Mouse (Mus musculus): Measurements from ENCODE around the gene Auts2. TPM values are rescaled to one million over a fixed set of nuclear protein-coding genes. Genes with fewer than 3 reads are reported as not detected.

Gene Auts2
- polyA plus RNA-seq, 1 experiment: 0.55 TPM

DNA sequence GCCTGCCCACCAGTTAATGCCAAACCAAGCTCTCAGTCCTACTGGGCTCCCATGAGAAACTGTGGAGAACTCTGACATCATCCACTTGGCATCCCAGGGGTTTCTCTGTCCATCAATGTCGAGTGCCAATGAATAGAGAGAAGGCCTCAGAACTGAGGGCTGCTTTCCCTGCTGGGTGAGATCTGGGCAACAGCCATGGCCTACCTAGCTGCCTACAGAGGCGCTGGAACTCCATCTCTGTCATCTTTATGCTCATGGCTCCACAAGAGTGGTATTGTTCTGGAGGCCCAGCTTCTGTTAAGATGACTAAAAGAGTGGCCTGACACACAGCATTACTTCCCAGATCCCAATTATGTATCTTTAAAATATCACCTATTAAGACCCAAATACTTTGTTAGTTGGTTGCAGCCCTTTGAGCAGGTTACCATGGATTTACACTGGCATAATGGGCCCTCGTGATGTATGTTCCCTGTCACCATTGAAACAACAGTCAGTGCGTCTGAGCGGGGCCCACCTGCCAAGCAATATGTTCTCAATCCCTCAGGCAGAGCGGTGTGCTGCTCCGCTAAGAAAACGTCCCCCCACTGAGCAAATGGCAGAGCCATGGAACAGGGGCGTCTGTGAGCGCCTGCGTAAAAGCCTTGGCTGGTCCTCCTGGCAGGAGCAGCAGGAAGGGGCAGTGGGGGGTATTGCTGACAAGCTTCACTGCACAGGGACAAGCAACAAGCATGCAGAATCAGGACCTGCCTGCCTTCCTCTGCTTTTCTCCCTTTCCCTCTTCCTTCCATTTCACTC, 718.8 kb downstream of the Auts2 start:
- Histone ChIP-seq H3K4me1 (ENCODE audit: control insufficient read depth, insufficient read depth, low read length) (peaks cover 5% of the 10 kb centered on the region), H3K27ac (ENCODE audit: insufficient read depth, low read depth, low read length) (no peak overlapping the region), H3K4me3 (ENCODE audit: insufficient read depth, low read length) (no peak overlapping the region)
- no peak for TF ChIP-seq POLR2A (IDR thresholded peaks at IDR 0.05; ENCODE audit: borderline replicate concordance, low read depth, low read length)
- TF ChIP-seq CTCF (IDR thresholded peaks at IDR 0.05; ENCODE audit: low read depth, low read length): no peak

DNA sequence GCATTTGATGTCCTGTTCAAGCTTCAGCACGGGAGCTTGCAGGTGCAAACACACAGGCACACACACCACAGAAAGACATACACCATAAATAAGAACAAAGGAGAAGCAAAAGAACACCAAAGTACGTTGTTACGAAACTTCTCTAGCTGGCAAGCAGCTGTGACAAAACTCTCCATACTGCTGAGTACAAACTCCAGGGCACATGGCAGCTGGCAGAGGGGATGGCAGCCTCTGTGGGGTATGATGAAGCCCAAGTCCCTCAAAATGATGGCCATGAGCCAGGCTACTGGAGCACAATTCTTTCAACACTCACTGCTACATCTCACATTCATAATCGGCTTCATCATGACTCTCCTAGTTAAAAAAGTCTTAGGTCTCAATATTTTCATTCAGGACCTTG, 721.7 kb downstream of the Auts2 start:
- no peak overlapping the region for H3K27ac ChIP-seq (ENCODE audit: insufficient read depth, low read depth, low read length)
- no peak overlapping the region for H3K4me3 ChIP-seq (ENCODE audit: insufficient read depth, low read length)
- TF ChIP-seq CTCF (IDR thresholded peaks at IDR 0.05; ENCODE audit: low read depth, low read length) (no peak), POLR2A (IDR thresholded peaks at IDR 0.05; ENCODE audit: borderline replicate concordance, low read depth, low read length) (no peak)
- peaks cover 5% of the 10 kb centered on the region for H3K4me1 ChIP-seq (ENCODE audit: control insufficient read depth, insufficient read depth, low read length)

DNA sequence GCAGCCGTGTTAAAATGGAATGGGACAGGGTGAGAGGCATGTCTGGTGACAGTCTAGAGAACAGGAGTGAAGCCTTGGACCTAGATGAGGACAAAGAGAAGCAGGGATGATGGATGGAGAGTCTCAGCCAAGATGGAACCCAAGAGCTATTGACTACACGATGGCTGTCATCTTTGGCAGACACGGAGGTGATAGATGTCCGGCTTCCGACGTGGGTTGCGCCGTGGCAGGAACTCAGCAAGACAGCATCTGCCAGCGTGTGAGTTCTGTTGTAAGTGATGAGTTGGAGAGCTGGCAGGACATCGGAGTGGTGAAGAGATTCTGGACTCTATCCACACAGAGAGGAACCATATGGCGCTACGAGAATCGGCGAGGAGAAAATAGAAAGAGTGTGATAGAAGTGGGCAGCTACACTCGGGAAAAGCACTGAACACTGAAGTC, 723.9 kb downstream of the Auts2 start:
- TF ChIP-seq POLR2A (IDR thresholded peaks at IDR 0.05; ENCODE audit: borderline replicate concordance, low read depth, low read length): no peak
- no peak for TF ChIP-seq CTCF (IDR thresholded peaks at IDR 0.05; ENCODE audit: low read depth, low read length)
- no peak overlapping the region for H3K4me3 ChIP-seq (ENCODE audit: insufficient read depth, low read length)
- H3K27ac ChIP-seq (ENCODE audit: insufficient read depth, low read depth, low read length): no peak overlapping the region
- H3K4me1 ChIP-seq (ENCODE audit: control insufficient read depth, insufficient read depth, low read length): peaks cover 14% of the 10 kb centered on the region

DNA sequence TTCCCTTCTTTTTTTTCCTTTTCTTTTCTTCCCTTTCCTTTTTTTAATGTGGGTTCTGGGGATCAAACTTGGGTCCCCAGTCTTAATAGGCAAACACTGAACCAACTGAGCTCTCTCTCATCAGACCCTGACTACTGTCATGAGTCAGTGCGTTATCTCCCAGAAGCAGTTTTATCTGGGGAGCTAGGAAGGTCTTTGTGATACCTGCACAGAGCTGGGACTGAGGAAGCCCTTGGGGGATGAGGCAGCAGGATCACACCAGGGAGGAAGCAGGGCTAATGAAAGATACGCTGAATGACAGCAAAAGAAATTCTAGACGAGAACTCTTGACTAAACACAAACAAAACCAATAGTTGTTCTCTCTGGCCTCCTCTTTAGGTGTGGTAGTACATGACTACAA, 727.6 kb downstream of the Auts2 start:
- Histone ChIP-seq H3K4me3 (ENCODE audit: insufficient read depth, low read length) (no peak overlapping the region), H3K4me1 (ENCODE audit: control insufficient read depth, insufficient read depth, low read length) (peaks cover 22% of the 10 kb centered on the region), H3K27ac (ENCODE audit: insufficient read depth, low read depth, low read length) (peak overlapping the region; percentile 89; the same call in 1 of the 2 replicates)
- TF ChIP-seq POLR2A (IDR thresholded peaks at IDR 0.05; ENCODE audit: borderline replicate concordance, low read depth, low read length): no peak
- no peak for TF ChIP-seq CTCF (IDR thresholded peaks at IDR 0.05; ENCODE audit: low read depth, low read length)

DNA sequence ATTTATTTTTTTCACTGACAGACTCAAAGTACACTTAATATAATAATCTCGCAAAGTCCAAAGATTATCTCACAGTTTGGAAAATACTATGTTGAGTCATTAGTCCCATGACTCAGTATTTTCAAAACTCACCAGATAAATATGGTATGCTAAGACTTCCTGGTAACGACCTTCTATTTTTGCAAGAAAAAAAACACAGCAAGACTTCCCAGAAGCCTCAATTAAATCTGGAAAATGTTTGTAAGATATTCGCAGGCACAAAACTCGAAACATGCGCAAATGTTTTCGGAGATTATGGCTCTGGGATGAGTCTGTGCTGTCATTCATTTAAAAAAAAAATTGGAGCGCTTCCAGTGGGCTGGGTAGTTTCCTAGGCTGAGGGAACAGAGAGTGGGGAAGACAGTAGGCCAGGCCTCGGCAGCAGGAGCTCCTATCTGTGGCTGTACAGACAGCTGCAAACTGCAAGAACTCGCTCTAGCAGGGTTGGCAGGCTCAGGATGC, 728.6 kb downstream of the Auts2 start:
- Histone ChIP-seq H3K4me3 (ENCODE audit: insufficient read depth, low read length) (no peak overlapping the region), H3K4me1 (ENCODE audit: control insufficient read depth, insufficient read depth, low read length) (peaks cover 22% of the 10 kb centered on the region), H3K27ac (ENCODE audit: insufficient read depth, low read depth, low read length) (peak overlapping the region; percentile 89)
- TF ChIP-seq CTCF (IDR thresholded peaks at IDR 0.05; ENCODE audit: low read depth, low read length) (no peak), POLR2A (IDR thresholded peaks at IDR 0.05; ENCODE audit: borderline replicate concordance, low read depth, low read length) (no peak)

DNA sequence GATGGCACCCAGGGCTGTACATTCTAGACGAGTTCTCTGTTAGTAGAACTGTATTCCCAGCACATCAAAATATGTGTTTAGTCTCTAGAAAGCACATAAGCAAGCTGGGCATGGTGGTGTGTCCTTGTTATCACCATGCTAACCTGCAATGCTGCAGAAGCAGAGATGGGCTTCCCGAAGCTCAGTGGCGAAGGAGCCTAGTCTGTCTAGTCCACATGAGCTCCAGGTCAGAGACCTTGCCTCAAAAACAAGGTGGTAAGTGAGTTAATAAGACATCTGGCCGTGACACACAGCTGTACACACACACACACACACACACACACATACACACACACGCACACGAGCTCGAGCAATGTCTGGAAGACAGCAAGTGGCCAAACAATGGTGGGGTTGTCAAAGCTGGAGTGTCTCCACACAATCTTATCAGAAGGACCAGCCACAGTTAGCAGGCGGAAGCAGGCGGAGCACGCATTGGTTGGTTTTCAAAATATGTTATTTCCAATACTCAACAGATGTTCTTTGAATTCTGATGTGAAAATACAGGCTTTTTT, 729.1 kb downstream of the Auts2 start:
- TF ChIP-seq CTCF (IDR thresholded peaks at IDR 0.05; ENCODE audit: low read depth, low read length) (no peak), POLR2A (IDR thresholded peaks at IDR 0.05; ENCODE audit: borderline replicate concordance, low read depth, low read length) (no peak)
- peak overlapping the region; percentile 62 for H3K27ac ChIP-seq (ENCODE audit: insufficient read depth, low read depth, low read length)
- no peak overlapping the region for H3K4me3 ChIP-seq (ENCODE audit: insufficient read depth, low read length)
- peaks cover 22% of the 10 kb centered on the region for H3K4me1 ChIP-seq (ENCODE audit: control insufficient read depth, insufficient read depth, low read length)

DNA sequence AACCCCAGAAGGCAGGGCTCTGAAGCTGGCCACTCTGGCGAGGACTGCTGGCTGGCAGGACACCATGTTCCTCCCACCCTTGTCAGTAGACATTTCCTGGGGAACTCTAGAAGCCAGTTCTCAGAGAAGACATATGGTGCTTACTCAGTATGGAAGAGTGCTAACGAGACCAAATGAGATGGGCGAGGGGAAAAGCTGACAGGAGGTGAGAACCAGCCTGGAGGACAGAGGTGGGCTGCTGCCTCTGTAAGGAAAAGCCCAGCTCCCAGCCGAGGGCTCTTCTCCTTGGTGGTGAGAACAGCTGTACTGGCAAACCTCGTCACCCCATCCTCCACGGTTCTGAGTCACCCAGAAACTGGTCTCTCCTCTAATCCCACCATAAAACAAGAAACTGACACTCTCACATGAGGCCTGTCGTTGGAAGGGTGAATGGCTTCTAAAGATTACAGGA, 729.8 kb downstream of the Auts2 start:
- H3K4me3 ChIP-seq (ENCODE audit: insufficient read depth, low read length): no peak overlapping the region
- H3K27ac ChIP-seq (ENCODE audit: insufficient read depth, low read depth, low read length): peak overlapping the region; percentile 62; the same call in 1 of the 2 replicates
- TF ChIP-seq POLR2A (IDR thresholded peaks at IDR 0.05; ENCODE audit: borderline replicate concordance, low read depth, low read length) (no peak), CTCF (IDR thresholded peaks at IDR 0.05; ENCODE audit: low read depth, low read length) (no peak)
- peaks cover 22% of the 10 kb centered on the region for H3K4me1 ChIP-seq (ENCODE audit: control insufficient read depth, insufficient read depth, low read length)

DNA sequence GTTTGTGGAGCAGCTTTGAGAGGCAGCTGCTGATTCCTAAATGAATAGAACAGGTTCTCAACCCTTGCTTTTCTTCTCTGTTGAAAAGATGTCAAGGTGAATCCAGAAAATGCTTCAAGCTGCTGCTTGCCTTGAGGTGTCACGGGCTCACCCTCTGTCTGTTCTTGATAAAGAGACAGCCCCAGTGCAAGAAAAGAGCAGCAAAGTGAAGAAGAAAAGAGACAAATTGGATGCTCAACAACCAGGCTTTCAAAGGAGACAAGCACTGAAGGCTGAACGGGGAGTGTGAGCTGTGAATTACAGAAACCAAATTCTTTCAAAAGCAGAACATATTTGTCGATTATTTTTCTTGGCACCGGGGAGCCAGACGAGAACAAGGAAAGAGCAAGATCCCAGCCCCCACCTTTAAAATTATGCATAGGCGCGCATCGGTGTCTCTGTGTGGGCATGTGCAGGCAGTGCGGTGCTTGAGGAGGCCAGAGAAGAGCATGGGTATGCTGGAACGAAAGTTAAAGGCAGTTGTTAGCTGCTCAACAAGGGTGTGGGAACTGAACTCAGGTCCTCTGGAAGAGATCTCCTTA, 730.6 kb downstream of the Auts2 start:
- H3K4me1 ChIP-seq (ENCODE audit: control insufficient read depth, insufficient read depth, low read length): peaks cover 22% of the 10 kb centered on the region
- no peak overlapping the region for H3K4me3 ChIP-seq (ENCODE audit: insufficient read depth, low read length)
- TF ChIP-seq CTCF (IDR thresholded peaks at IDR 0.05; ENCODE audit: low read depth, low read length) (no peak), POLR2A (IDR thresholded peaks at IDR 0.05; ENCODE audit: borderline replicate concordance, low read depth, low read length) (no peak)
- no peak overlapping the region for H3K27ac ChIP-seq (ENCODE audit: insufficient read depth, low read depth, low read length)

DNA sequence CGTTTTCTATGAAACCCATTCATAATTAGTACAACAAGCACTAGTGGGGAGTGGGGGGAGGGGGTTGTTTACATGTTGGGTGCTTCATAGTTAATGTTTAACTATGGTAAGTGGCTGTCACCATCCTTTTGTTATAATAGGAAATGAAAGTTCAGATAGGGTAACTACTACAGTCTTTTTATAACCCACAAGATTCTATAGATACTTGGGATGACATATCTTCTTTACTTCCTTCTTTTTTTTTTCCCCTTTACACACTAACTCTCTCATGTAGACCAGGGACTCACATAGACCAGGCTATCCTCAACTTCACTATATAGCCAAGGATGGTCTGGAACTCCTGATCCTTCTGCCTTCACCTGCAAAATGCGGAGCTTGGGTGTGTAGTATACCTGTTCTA, 736.8 kb downstream of the Auts2 start:
- H3K4me1 ChIP-seq (ENCODE audit: control insufficient read depth, insufficient read depth, low read length): peaks cover 14% of the 10 kb centered on the region
- TF ChIP-seq POLR2A (IDR thresholded peaks at IDR 0.05; ENCODE audit: borderline replicate concordance, low read depth, low read length) (no peak), CTCF (IDR thresholded peaks at IDR 0.05; ENCODE audit: low read depth, low read length) (no peak)

DNA sequence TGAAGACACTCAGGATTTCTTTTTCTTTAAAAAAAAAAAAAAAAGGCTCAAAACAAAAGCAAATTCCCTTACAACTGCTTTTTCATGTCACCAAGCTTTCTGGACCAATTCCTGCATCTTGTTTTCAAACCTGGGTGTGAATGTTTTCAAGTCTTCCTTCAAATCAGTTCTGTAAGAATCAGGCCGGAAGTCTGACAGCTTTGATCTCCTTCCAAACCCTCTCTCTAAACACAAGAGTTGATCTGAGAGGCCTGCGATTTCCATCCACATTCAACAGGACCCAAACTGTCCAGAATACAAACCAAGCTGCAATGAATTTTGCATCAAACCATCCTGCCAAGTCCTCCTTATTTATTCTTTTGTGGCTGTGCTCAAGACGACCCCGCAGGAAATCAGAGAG, 737.9 kb downstream of the Auts2 start:
- Histone ChIP-seq H3K4me1 (ENCODE audit: control insufficient read depth, insufficient read depth, low read length) (peaks cover 14% of the 10 kb centered on the region), H3K27ac (ENCODE audit: insufficient read depth, low read depth, low read length) (no peak overlapping the region), H3K4me3 (ENCODE audit: insufficient read depth, low read length) (no peak overlapping the region)
- no peak for TF ChIP-seq POLR2A (IDR thresholded peaks at IDR 0.05; ENCODE audit: borderline replicate concordance, low read depth, low read length)
- TF ChIP-seq CTCF (IDR thresholded peaks at IDR 0.05; ENCODE audit: low read depth, low read length): no peak

More for the DNA sequence above, 736.8 kb downstream of the Auts2 start:
- H3K4me3 ChIP-seq (ENCODE audit: insufficient read depth, low read length): no peak overlapping the region
- no peak overlapping the region for H3K27ac ChIP-seq (ENCODE audit: insufficient read depth, low read depth, low read length)

Measured in bone marrow macrophage, adult 2 months (primary cell).